Comparison of ENCODE assay signal across 8 mouse cellular contexts in the genomic region with DNA sequence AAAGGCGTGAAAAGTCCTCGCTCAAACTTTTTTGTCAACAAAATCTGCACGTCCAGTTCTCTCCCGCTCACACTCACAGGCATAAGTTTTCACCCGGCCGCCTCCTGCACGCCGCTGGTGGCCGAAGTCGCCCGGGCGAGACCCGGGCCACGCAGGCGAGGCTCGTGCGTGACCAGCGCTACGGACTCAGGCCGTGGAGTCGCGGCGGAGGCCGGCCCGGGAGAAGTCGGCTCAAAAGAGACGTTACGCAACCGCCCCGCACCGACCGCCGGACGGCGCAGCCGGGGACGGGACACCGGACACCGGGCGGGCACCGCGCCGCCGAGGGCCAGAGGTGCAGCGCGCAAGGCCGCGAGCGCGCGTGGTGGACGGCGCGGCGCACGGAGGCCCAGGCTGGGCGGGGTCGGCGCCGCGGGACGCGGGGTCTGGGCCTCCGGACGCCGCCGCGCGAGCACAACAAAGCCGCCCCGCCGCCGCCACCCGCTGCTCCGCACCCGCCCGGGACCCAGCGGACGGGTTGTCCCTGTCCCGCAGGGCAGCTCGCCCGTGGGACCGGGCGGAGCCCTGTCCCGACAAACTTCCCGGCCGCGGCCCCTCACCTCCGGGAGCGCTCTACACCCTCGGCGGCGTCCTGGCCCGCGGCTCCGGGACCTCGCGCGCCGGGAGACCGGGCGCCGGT. TPM values are rescaled to one million over a fixed set of nuclear protein-coding genes. Genes with fewer than 3 reads are reported as not detected.
DNase-seq lines count a peak whose midpoint lies in the region; ATAC-seq and TF ChIP-seq lines count a peak whose summit lies in the region.

No protein-coding gene starts in this region.

- peaks cover 84% of the 10 kb centered on the region for H3K27me3 ChIP-seq in E14TG2a.4 (ENCODE audit: insufficient read depth, low read length)
- peaks cover 49% of the 10 kb centered on the region for H3K27me3 ChIP-seq in erythroblast, embryonic 14.5 days (ENCODE audit: control insufficient read depth)
- no peaks in the 10 kb centered on the region for H3K27me3 ChIP-seq in heart, embryonic 16.5 days (ENCODE audit: control insufficient read depth, insufficient read depth, low read length)

- DNase-seq in kidney, postnatal 14 days = peak; percentile 72
- peak; percentile 68 for DNase-seq in lung, postnatal 14 days
- DNase-seq in ovary, postnatal 36 days (ENCODE audit: low spot score) = peak; percentile 62
- DNase-seq in urinary bladder, postnatal 25 days (ENCODE audit: low spot score) = peak; percentile 47

- H3K9ac ChIP-seq in heart, embryonic 16.5 days (ENCODE audit: low read length) = peak overlapping the region; percentile 98

- WGBS in heart, embryonic 16.5 days = under 1% methylated on average over 103 of the region's 103 CpGs

- peak overlapping the region; percentile 88 for H3K27ac ChIP-seq in bone marrow macrophage, adult 2 months (ENCODE audit: insufficient read depth, low read depth, low read length)
- peak overlapping the region; percentile 99 for H3K27ac ChIP-seq in heart, embryonic 16.5 days (ENCODE audit: low read length)

- H3K9me3 ChIP-seq in E14TG2a.4 (ENCODE audit: low read length) = no peaks in the 10 kb centered on the region
- no peaks in the 10 kb centered on the region; the same call in 1 of the 2 replicates for H3K9me3 ChIP-seq in erythroblast, embryonic 14.5 days (ENCODE audit: control insufficient read depth, low read length)
- no peaks in the 10 kb centered on the region for H3K9me3 ChIP-seq in heart, embryonic 16.5 days (replicated peaks; ENCODE audit: control insufficient read depth, low read length)

- no peaks in the 10 kb centered on the region for H3K36me3 ChIP-seq in E14TG2a.4 (ENCODE audit: insufficient read depth, low read length)
- no peaks in the 10 kb centered on the region; the same call in 1 of the 2 replicates for H3K36me3 ChIP-seq in erythroblast, embryonic 14.5 days (ENCODE audit: control insufficient read depth)
- H3K36me3 ChIP-seq in heart, embryonic 16.5 days (ENCODE audit: control insufficient read depth, insufficient read depth) = no peaks in the 10 kb centered on the region

- peak overlapping the region; percentile 90 for H3K4me2 ChIP-seq in heart, embryonic 16.5 days (ENCODE audit: low read depth, low read length)

- TF ChIP-seq POLR2A in bone marrow macrophage, adult 2 months (IDR thresholded peaks at IDR 0.05; ENCODE audit: borderline replicate concordance, low read depth, low read length) = no peak

- TF ChIP-seq CTCF in E14TG2a.4 (conservative IDR thresholded peaks at IDR 0.05; ENCODE audit: low read length) = no peak
- TF ChIP-seq CTCF in bone marrow macrophage, adult 2 months (IDR thresholded peaks at IDR 0.05; ENCODE audit: low read depth, low read length) = no peak

- peak; percentile 57 for ATAC-seq in heart, embryonic 16.5 days (replicated peaks; ENCODE audit: extremely low read depth, insufficient read depth, low FRiP score)

- H3K4me3 ChIP-seq in E14TG2a.4 (replicated peaks; ENCODE audit: low read length) = peak overlapping the region; percentile 88
- peak overlapping the region; percentile 92 for H3K4me3 ChIP-seq in bone marrow macrophage, adult 2 months (ENCODE audit: insufficient read depth, low read length)
- H3K4me3 ChIP-seq in erythroblast, embryonic 14.5 days (replicated peaks) = peak overlapping the region; percentile 94
- H3K4me3 ChIP-seq in heart, embryonic 16.5 days (ENCODE audit: low read length) = peak overlapping the region; percentile 95

- peaks cover 24% of the 10 kb centered on the region for H3K4me1 ChIP-seq in E14TG2a.4 (replicated peaks; ENCODE audit: low read depth, low read length)
- H3K4me1 ChIP-seq in bone marrow macrophage, adult 2 months (ENCODE audit: control insufficient read depth, insufficient read depth, low read length) = peaks cover 9% of the 10 kb centered on the region
- peaks cover 48% of the 10 kb centered on the region for H3K4me1 ChIP-seq in erythroblast, embryonic 14.5 days (ENCODE audit: control insufficient read depth)
- peaks cover 32% of the 10 kb centered on the region for H3K4me1 ChIP-seq in heart, embryonic 16.5 days (ENCODE audit: control insufficient read depth, insufficient read depth, low read length)

RNA-seq across cellular contexts. Expression of a gene that starts 0.5 kb away (rescaled TPM):
- polyA plus RNA-seq in bone marrow macrophage, adult 2 months (2012; ENCODE audit: insufficient read depth, insufficient read length, missing spikeins) = not detected in 2 replicates
- polyA plus RNA-seq in erythroblast, embryonic 14.5 days (2012) = 0.20 and 0.37 TPM in 2 replicates
- polyA plus RNA-seq in heart, embryonic 16.5 days (2015; fragmentation: Nextera tagmentation; extraction: Ambion mirVana) = not detected in 2 replicates

RNA-seq across cellular contexts. Expression of a gene that starts 12.8 kb away (rescaled TPM):
- polyA plus RNA-seq in bone marrow macrophage, adult 2 months (2012; ENCODE audit: insufficient read depth, insufficient read length, missing spikeins) = 22.4 and 27.6 TPM in 2 replicates
- polyA plus RNA-seq in erythroblast, embryonic 14.5 days (2012) = 1.5 TPM in 2 replicates
- 19.4 and 24.4 TPM in 2 replicates for polyA plus RNA-seq in heart, embryonic 16.5 days (2015; fragmentation: Nextera tagmentation; extraction: Ambion mirVana)

RNA-seq across cellular contexts. Expression of a gene that starts 52.5 kb away (rescaled TPM):
- polyA plus RNA-seq in bone marrow macrophage, adult 2 months (2012; ENCODE audit: insufficient read depth, insufficient read length, missing spikeins) = 13.7 and 76.3 TPM in 2 replicates
- polyA plus RNA-seq in erythroblast, embryonic 14.5 days (2012) = 83.5 and 87.7 TPM in 2 replicates
- polyA plus RNA-seq in heart, embryonic 16.5 days (2015; fragmentation: Nextera tagmentation; extraction: Ambion mirVana) = 15.5 and 16.4 TPM in 2 replicates

Comparison
In these comparisons a context has a peak if more than half of its experiments do, and no peak if none do; other contexts are left out.
1. Peak in every context shown above with its lines: DNase-seq, ATAC-seq, H3K4me3 ChIP-seq and H3K27ac ChIP-seq.